Mouse (Mus musculus) midbrain, embryonic 14.5 days (tissue): ENCODE measurements around the gene Mapk10. TPM values are rescaled to one million over a fixed set of nuclear protein-coding genes. Genes with fewer than 3 reads are reported as not detected.

Source experiments
- ATAC-seq: fragments of 200-750 bp; cut with Nextera tagmentation; 2 replicates; pipeline ENCODE4 v1.8.0; 2017; ENCODE audit warnings: moderate number of reproducible peaks, moderate library complexity; ENCODE audit not compliant: low FRiP score, low TSS enrichment
- DNase-seq: peaks from one replicate; pipeline ENCODE4 v3.0.0-alpha.2; 2015
- H3K27ac ChIP-seq: fragments of 300-500 bp; sonication (generic); replicated peaks from 2 replicates; pipeline ENCODE4 v1.5.1; 2014; ENCODE audit warnings: mild to moderate bottlenecking, low read depth, low read length, moderate library complexity
- H3K27me3 ChIP-seq: fragments of 300-500 bp; sonication (generic); 2 replicates; pipeline ENCODE4 v1.6.1; 2014; ENCODE audit warnings: low read length, control low read depth, mixed read lengths; ENCODE audit not compliant: control insufficient read depth, insufficient read depth
- H3K36me3 ChIP-seq: fragments of 300-500 bp; sonication (generic); 2 replicates; pipeline ENCODE4 v1.6.1; 2014; ENCODE audit warnings: low read length, control low read depth; ENCODE audit not compliant: control insufficient read depth, insufficient read depth
- H3K4me1 ChIP-seq: fragments of 300-500 bp; sonication (generic); 2 replicates; pipeline ENCODE4 v1.6.1; 2014; ENCODE audit warnings: mild to moderate bottlenecking, antibody characterized with exemption, low read length, control low read depth; ENCODE audit not compliant: control insufficient read depth, insufficient read depth
- H3K4me2 ChIP-seq: fragments of 300-500 bp; sonication (generic); 2 replicates; pipeline ENCODE4 v1.6.1; 2014; ENCODE audit warnings: mild to moderate bottlenecking, low read length, moderate library complexity
- H3K4me3 ChIP-seq: fragments of 300-500 bp; sonication (generic); replicated peaks from 2 replicates; pipeline ENCODE4 v1.5.1; 2014; ENCODE audit warnings: low read depth, low read length
- H3K9ac ChIP-seq: fragments of 300-500 bp; sonication (generic); replicated peaks from 2 replicates; pipeline ENCODE4 v1.6.1; 2014; ENCODE audit warnings: mild to moderate bottlenecking, low read length, moderate library complexity
- H3K9me3 ChIP-seq: fragments of 300-500 bp; sonication (generic); 2 replicates; pipeline ENCODE4 v1.6.1; 2016; ENCODE audit warnings: low read length, control low read depth, mixed read lengths; ENCODE audit not compliant: control insufficient read depth
- WGBS: fragments of 180-500 bp; shearing (Covaris S2); extraction: QIAGEN DNeasy Blood & Tissue Kit; methylation state at CpG from one replicate; pipeline ENCODE4 v1.1.7; 2014; 5-methylcytosine and 5-hydroxymethylcytosine counted together
- polyA plus RNA-seq: library from polyadenylated mRNA; unstranded; fragments of >200 nt; fragmentation: Nextera tagmentation; extraction: Ambion mirVana; gene quantifications from 2 replicates; pipeline ENCODE4 v1.2.1, GENCODE M21; 2014

The Mapk10 gene
- polyA plus RNA-seq = 119 and 132 TPM in 2 replicates

DNA sequence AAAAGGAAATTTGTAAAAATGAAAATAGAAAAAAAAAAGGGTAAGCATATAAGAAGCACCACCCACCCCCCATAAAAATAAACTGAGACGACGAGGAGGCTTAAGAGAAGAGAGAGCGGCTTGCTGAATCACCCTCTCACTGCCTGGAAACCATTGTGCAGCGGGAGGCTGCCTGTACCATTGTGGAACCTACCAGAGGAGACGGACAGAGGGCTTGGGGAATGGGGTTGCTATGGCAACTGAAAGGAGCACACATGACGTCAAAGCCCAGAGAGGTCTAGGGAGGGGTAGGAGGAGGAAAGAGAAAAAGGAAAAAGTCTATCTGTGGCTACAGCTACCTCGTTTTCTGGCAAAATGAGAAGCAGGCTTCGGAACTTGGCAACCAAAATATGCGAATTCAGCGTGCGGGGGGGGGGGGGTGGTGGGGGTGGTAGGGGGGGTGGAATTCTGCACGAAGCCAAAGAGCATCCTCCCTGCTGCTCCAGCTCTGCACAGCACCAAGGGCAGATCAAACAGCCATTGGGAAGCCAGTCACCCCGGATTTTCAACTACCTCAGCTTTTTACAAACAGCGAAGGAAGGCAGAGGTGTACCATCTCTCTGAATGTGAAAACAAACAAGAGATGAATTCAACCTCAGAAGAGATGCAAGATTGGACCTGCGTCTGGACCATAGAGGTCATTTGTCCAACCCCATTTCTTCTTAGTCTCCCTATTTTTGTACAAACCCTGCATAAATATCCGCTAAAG is at the start of gene Mapk10:
TSS of gene Mapk10 (minus strand) at position 234 of the 748 bp plus-strand sequence.
- ATAC-seq (peak; percentile 98), DNase-seq (peak; percentile 97)
- WGBS = 4% methylated on average over 16 of the region's 16 CpGs
- H3K36me3 ChIP-seq = no peaks in the 10 kb centered on the region
- peaks cover 20% of the 10 kb centered on the region for H3K4me1 ChIP-seq
- peak within 1 kb of the TSS; percentile 89 for H3K9ac ChIP-seq
- H3K9me3 ChIP-seq = no peaks in the 10 kb centered on the region
- H3K27ac ChIP-seq = peak within 1 kb of the TSS; percentile 93
- peak within 1 kb of the TSS; percentile 53 for H3K4me3 ChIP-seq
- H3K27me3 ChIP-seq = no peaks in the 10 kb centered on the region
- H3K4me2 ChIP-seq = peak within 1 kb of the TSS; percentile 77

DNA sequence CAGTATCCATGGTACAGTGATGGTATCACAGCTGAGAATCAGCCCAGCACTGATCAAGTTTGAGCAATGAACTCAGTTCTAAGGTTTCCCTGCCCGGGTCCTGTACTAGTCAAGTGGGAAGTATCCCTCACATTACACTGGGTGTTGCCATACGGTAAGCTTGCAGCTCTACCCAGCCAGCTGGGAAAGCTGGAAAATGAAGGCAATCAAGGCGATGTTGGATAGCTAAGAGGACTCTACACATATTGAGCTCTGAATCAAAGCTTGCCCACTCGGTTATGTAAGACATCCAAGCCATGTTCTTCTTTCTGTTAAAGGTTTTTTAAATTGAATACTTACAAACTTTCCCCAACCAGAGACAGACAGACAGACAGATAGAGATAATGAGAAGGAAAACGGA is 45.0 kb upstream of the Mapk10 start:
- no peak overlapping the region for H3K9ac ChIP-seq
- no peak for DNase-seq
- WGBS = 93% methylated on average over 5 of the region's 5 CpGs
- no peak overlapping the region for H3K4me3 ChIP-seq
- H3K27ac ChIP-seq = no peak overlapping the region
- H3K36me3 ChIP-seq = no peaks in the 10 kb centered on the region
- no peaks in the 10 kb centered on the region for H3K4me1 ChIP-seq
- no peak for ATAC-seq
- no peaks in the 10 kb centered on the region for H3K9me3 ChIP-seq
- no peaks in the 10 kb centered on the region for H3K27me3 ChIP-seq
- no peak overlapping the region for H3K4me2 ChIP-seq

DNA sequence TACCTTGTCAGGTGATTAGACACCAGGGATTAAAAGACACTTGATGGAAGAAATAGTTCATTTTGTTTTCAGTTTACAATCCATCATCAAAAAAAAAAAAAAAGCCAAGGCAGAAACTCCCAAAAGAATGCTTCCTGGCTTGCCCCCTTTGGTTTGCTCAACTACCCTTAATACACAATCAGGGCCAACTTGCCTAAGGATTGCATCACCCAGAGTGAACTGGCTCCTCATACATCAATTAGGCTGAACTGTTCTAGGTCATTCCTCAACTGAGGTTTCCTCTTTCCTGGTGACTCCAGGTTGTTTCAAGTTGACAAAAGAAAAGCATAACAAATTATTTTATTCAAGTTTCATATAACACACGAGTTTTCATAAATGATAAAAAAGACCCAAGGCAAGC is 31.3 kb upstream of the Mapk10 start:
- WGBS = 68% methylated on average over 1 of the region's 1 CpGs

DNA sequence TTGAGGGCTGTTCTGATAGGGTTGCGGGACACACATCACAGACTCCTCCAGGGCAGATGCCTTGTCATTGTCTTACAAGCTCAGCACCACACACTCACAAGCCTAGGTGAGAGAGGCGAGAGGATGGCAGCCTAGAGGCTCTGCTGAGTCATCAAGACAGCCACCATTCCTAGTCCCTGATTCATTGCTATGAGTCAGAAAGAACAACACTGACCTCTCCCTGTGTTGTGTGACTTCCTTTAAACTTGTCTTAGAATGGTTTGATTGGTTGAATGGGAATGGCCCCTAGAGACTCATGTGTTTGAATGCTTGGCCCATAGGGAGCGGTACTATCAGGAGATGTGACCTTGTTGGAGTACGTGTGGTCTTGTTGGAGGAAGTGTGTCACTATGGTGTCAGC is 20.7 kb upstream of the Mapk10 start:
- no peak overlapping the region for H3K4me3 ChIP-seq
- no peaks in the 10 kb centered on the region for H3K4me1 ChIP-seq
- H3K4me2 ChIP-seq = no peak overlapping the region
- no peak overlapping the region for H3K27ac ChIP-seq
- no peak overlapping the region for H3K9ac ChIP-seq
- ATAC-seq (no peak), DNase-seq (no peak)
- no peaks in the 10 kb centered on the region for H3K9me3 ChIP-seq
- H3K36me3 ChIP-seq = no peaks in the 10 kb centered on the region
- no peaks in the 10 kb centered on the region for H3K27me3 ChIP-seq
- WGBS = 92% methylated on average over 4 of the region's 4 CpGs

More for the DNA sequence above, 31.3 kb upstream of the Mapk10 start:
- Histone ChIP-seq H3K4me3 (no peak overlapping the region), H3K27ac (no peak overlapping the region), H3K36me3 (no peaks in the 10 kb centered on the region), H3K4me1 (no peaks in the 10 kb centered on the region), H3K9ac (no peak overlapping the region), H3K9me3 (no peaks in the 10 kb centered on the region), H3K4me2 (no peak overlapping the region), H3K27me3 (no peaks in the 10 kb centered on the region)
- ATAC-seq (no peak), DNase-seq (no peak)

DNA sequence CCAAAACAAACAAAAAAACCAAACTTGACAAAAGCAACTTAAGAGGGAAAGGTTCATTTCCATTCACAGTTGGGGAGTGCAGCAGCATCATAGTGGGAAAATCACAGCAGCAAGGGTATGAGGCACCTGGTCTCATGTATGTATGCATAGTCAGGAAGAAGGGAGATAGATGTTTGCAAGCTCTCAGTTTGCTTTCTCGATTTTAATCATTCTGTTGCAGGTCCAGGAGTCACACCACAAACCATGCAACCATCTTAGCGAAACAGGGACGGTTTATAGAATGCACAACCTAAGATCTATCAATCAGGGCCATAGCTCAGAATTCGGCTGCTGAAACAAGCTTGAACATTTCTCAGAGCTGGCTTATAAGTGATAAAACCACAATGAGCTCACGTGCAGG is 19.2 kb upstream of the Mapk10 start:
- H3K36me3 ChIP-seq = no peaks in the 10 kb centered on the region
- ATAC-seq (no peak), DNase-seq (no peak)
- no peaks in the 10 kb centered on the region for H3K27me3 ChIP-seq
- 91% methylated on average over 5 of the region's 5 CpGs for WGBS
- H3K27ac ChIP-seq = no peak overlapping the region
- no peak overlapping the region for H3K9ac ChIP-seq
- H3K4me3 ChIP-seq = no peak overlapping the region
- H3K9me3 ChIP-seq = no peaks in the 10 kb centered on the region
- H3K4me1 ChIP-seq = no peaks in the 10 kb centered on the region
- no peak overlapping the region for H3K4me2 ChIP-seq

DNA sequence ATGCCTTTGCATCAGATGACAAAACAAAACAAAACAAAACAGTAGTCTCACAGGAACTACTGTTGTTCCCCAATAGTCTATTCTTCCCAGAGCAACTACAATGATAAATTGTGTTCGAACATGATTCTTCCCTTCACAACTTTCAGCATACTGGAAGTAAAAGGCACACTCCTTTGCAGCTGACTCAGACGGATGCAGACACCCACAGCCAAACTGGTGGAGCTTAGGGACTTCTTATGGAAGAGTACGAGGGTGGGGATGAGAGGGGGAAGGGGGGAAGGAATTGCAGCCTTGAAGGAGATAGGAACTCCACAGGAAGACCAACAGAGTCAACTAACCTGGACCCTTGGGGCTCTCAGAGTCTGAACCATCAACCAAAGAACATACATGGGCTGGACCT is 18.2 kb upstream of the Mapk10 start:
- ATAC-seq (no peak), DNase-seq (no peak)
- no peak overlapping the region for H3K4me3 ChIP-seq
- H3K4me2 ChIP-seq = no peak overlapping the region
- H3K27me3 ChIP-seq = no peaks in the 10 kb centered on the region
- no peak overlapping the region for H3K9ac ChIP-seq
- 72% methylated on average over 3 of the region's 3 CpGs for WGBS
- no peaks in the 10 kb centered on the region for H3K9me3 ChIP-seq
- H3K27ac ChIP-seq = no peak overlapping the region
- H3K4me1 ChIP-seq = no peaks in the 10 kb centered on the region
- no peaks in the 10 kb centered on the region for H3K36me3 ChIP-seq

DNA sequence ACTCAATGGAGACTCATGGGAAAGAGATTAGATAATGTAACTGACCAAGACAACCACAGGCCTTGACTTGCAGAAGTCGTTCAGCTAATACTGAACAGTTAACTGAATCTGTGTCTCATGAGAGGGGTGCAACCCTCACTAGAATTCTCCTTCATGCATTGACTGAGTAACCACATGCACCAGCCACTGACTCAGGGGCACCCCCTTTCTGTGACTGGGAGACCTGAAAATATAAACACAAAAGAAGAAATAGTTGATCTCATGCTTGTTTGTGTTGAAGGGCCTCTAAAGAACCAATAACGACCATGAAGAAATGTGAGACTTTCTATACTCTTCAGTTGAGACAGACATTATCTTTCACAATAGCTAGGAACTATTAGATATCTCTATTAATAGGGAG is 10.9 kb upstream of the Mapk10 start:
- no peak overlapping the region for H3K27ac ChIP-seq
- DNase-seq (no peak), ATAC-seq (no peak)
- H3K4me2 ChIP-seq = no peak overlapping the region
- no peaks in the 10 kb centered on the region for H3K9me3 ChIP-seq
- no peaks in the 10 kb centered on the region for H3K4me1 ChIP-seq
- no peaks in the 10 kb centered on the region for H3K36me3 ChIP-seq
- H3K4me3 ChIP-seq = no peak overlapping the region
- H3K9ac ChIP-seq = no peak overlapping the region
- no peaks in the 10 kb centered on the region for H3K27me3 ChIP-seq
- WGBS = 30% methylated on average over 2 of the region's 2 CpGs

DNA sequence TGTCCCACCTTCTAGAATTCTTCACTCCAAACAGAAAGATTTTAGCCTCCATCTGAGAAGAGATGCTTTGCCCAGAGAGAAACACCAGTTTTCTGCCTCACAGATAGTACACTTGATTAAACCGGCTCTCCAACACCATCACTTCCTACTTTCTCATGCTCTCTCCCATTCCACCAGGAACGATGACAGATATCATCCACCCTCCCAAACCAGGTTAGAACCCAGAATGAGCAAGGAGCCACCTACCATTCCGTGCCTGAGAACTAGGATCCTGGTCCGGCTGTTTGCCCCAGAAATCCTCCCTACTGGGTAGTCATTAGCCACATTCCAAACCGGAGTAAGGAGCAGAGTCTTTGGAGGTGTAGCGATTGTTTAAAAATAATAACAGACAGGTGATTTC is 490 bp downstream of the Mapk10 start:
- ATAC-seq = peak; percentile 28; the same call in 1 of the 2 replicates
- DNase-seq = peak; percentile 62

DNA sequence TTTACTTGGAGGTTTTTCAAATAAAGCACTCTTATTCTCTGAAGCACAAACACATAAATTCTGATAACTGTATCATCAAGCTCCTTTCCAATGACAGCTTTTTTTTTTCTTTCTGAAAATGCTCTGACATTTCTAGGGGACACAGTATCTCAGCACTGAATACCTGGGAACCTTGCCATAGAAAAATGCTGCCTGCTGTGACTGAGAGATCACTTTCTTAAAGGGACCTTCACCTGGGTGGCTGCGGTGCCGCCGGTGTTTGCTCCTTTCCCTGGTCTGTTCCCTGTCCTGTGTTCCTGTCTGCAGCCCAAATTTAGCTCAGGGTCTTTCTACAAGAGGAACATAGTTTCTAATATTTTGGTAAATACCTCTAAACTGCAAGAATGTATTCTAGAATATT is 1.1 kb downstream of the Mapk10 start:
- DNase-seq (peak; percentile 62), ATAC-seq (no peak)
- H3K9ac ChIP-seq = peak overlapping the region; percentile 89
- H3K4me3 ChIP-seq = peak overlapping the region; percentile 53
- H3K4me2 ChIP-seq = peak overlapping the region; percentile 77
- H3K27me3 ChIP-seq = no peaks in the 10 kb centered on the region
- H3K36me3 ChIP-seq = peaks cover 4% of the 10 kb centered on the region; the same call in 1 of the 2 replicates
- H3K9me3 ChIP-seq = no peaks in the 10 kb centered on the region
- WGBS = 15% methylated on average over 3 of the region's 3 CpGs
- peaks cover 20% of the 10 kb centered on the region for H3K4me1 ChIP-seq
- H3K27ac ChIP-seq = peak overlapping the region; percentile 93

More for the DNA sequence above, 490 bp downstream of the Mapk10 start:
- Histone ChIP-seq H3K4me1 (peaks cover 20% of the 10 kb centered on the region), H3K27me3 (no peaks in the 10 kb centered on the region), H3K36me3 (no peaks in the 10 kb centered on the region), H3K4me3 (peak overlapping the region; percentile 53), H3K9ac (peak overlapping the region; percentile 89), H3K4me2 (peak overlapping the region; percentile 77), H3K9me3 (no peaks in the 10 kb centered on the region), H3K27ac (peak overlapping the region; percentile 93)
- WGBS = 3% methylated on average over 6 of the region's 6 CpGs
